Mouse (Mus musculus): Measurements from ENCODE around the gene Pank4. TPM values are rescaled to one million over a fixed set of nuclear protein-coding genes. Genes with fewer than 3 reads are reported as not detected.

Pank4 gene
- total RNA-seq, 1 experiment = 29.3 TPM

DNA sequence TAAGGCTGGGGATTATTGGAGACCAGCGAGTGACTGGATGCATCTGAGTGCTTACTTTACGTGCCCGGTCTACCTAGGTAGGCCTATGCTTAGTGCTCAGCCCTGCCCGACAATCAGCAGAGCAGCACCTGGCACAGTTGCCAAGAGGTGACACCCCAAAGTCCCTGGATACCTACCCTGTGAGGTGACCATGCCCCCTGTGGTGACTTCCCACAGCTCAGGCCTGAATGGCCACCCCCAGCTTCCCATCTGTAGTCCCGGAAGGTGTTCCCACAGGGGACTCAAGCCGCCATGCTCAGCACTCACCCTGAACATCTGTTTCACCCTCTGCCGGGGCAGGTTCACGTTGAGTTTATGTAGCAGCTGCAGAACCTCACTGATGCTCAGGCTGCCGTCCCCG is 42.4 kb downstream of the Pank4 start:
- Histone ChIP-seq H3K9ac (ENCODE audit: insufficient read depth, low read depth, low read length, poor library complexity, severe bottlenecking) (no peak overlapping the region), H3K4me3 (ENCODE audit: insufficient read depth in 1 of 2, low read depth in 1 of 2, low read length in 2 of 2, poor library complexity in 1 of 2, severe bottlenecking in 1 of 2) (no peak overlapping the region), H3K4me1 (ENCODE audit: control insufficient read depth in 2 of 2, insufficient read depth in 2 of 2, low read length in 2 of 2, poor library complexity in 1 of 2) (no peaks in the 10 kb centered on the region), H3K27ac (ENCODE audit: insufficient read depth, low read depth, low read length, poor library complexity, severe bottlenecking) (no peak overlapping the region), H3K36me3 (ENCODE audit: control insufficient read depth, insufficient read depth, low read length, poor library complexity, severe bottlenecking) (no peaks in the 10 kb centered on the region), H3K9me3 (ENCODE audit: control insufficient read depth, insufficient read depth, low read depth, low read length) (no peaks in the 10 kb centered on the region)
- in situ Hi-C loops (cut with MboI; ENCODE audit: low sequenced_read_pairs in 2 of 2, unreplicated experiment in 2 of 2) = no loop called here
- DNase-seq (ENCODE audit: low read depth, low spot score) = no peak
- TF ChIP-seq ZNF384 (IDR thresholded peaks at IDR 0.05; ENCODE audit: low read depth, low read length) = no peak

DNA sequence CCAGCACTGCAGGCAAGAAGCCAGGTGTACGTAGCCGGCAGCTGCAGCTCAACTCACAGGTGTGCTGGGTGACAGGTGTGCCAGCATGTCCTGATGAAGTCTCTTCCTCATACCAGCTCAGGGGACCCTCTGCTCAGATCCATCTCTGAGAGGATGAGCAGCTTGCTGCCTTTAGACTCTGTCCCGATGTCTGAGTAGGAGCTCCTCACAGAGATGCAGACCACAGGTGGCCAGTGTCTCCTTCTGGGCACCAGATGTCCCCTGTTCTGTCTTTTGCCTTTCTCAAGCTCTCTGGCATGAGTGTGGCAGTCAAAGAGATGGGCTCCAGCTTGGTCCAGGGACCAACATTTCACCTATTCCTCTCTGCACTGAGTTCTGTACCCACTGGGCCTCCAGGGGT is 43.7 kb downstream of the Pank4 start:
- in situ Hi-C loops (cut with MboI; ENCODE audit: low sequenced_read_pairs in 2 of 2, unreplicated experiment in 2 of 2) = no loop called here
- no peak overlapping the region for H3K4me3 ChIP-seq (ENCODE audit: insufficient read depth in 1 of 2, low read depth in 1 of 2, low read length in 2 of 2, poor library complexity in 1 of 2, severe bottlenecking in 1 of 2)
- no peak overlapping the region for H3K9ac ChIP-seq (ENCODE audit: insufficient read depth, low read depth, low read length, poor library complexity, severe bottlenecking)
- TF ChIP-seq ZC3H11A (IDR thresholded peaks at IDR 0.05; ENCODE audit: borderline replicate concordance, low read depth, low read length) (no peak), HCFC1 (IDR thresholded peaks at IDR 0.05; ENCODE audit: borderline replicate concordance, insufficient read depth, low read length) (no peak), CHD2 (IDR thresholded peaks at IDR 0.05; ENCODE audit: low read depth, low read length) (no peak), ZNF384 (IDR thresholded peaks at IDR 0.05; ENCODE audit: low read depth, low read length) (no peak), MAFK (IDR thresholded peaks at IDR 0.05; ENCODE audit: insufficient read depth, low read depth, low read length) (no peak)
- H3K27ac ChIP-seq (ENCODE audit: insufficient read depth, low read depth, low read length, poor library complexity, severe bottlenecking) = no peak overlapping the region
- H3K9me3 ChIP-seq (ENCODE audit: control insufficient read depth, insufficient read depth, low read depth, low read length) = no peaks in the 10 kb centered on the region
- H3K36me3 ChIP-seq (ENCODE audit: control insufficient read depth, insufficient read depth, low read length, poor library complexity, severe bottlenecking) = no peaks in the 10 kb centered on the region
- no peaks in the 10 kb centered on the region for H3K4me1 ChIP-seq (ENCODE audit: control insufficient read depth in 2 of 2, insufficient read depth in 2 of 2, low read length in 2 of 2, poor library complexity in 1 of 2)
- no peak for DNase-seq (ENCODE audit: low read depth, low spot score)

DNA sequence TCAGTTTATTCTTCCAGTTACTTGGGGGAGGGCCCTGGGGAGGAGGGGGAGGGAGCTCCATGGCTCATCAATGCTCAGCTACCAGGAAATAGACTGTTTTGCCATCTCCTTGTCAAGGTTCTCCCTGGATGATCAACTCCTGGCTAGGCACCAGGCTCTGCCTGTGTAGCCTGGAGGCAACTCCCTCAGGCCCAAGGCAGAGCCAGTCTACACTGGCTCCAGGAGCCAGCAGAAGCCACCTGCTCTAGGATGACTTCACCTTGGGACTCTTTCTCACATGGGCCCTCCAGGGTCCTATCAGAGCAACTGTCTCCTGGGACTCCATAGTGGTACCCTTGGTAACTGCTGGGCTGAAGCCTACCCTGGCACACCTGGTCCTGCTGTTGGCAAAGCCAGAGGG is 44.2 kb downstream of the Pank4 start:
- H3K36me3 ChIP-seq (ENCODE audit: control insufficient read depth, insufficient read depth, low read length, poor library complexity, severe bottlenecking) = no peaks in the 10 kb centered on the region
- TF ChIP-seq CHD2 (IDR thresholded peaks at IDR 0.05; ENCODE audit: low read depth, low read length) (no peak), ZNF384 (IDR thresholded peaks at IDR 0.05; ENCODE audit: low read depth, low read length) (no peak), ZC3H11A (IDR thresholded peaks at IDR 0.05; ENCODE audit: borderline replicate concordance, low read depth, low read length) (no peak), HCFC1 (IDR thresholded peaks at IDR 0.05; ENCODE audit: borderline replicate concordance, insufficient read depth, low read length) (no peak), MAFK (IDR thresholded peaks at IDR 0.05; ENCODE audit: insufficient read depth, low read depth, low read length) (no peak)
- in situ Hi-C loops (cut with MboI; ENCODE audit: low sequenced_read_pairs in 2 of 2, unreplicated experiment in 2 of 2) = no loop called here

DNA sequence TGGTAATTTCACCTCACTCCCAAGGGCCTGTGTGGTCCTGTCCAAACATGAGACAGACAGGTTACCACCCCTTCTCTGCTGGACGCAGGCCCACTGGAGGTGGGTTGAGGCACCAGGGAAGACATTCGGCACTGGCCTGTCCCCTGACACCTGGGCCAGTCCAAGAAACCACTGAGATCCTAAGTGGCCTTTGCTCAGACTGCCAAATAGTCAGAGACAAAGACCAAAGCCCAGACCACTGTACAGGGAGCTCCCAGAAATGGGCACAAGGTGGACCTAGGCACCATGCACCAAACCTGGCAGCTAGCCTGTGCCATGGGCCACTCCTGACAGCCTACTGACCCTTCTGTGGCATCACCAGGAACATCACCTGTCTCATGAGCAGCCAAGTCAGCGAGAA is 45.3 kb downstream of the Pank4 start:
- no peaks in the 10 kb centered on the region for H3K9me3 ChIP-seq (ENCODE audit: control insufficient read depth, insufficient read depth, low read depth, low read length)
- no peaks in the 10 kb centered on the region for H3K4me1 ChIP-seq (ENCODE audit: control insufficient read depth in 2 of 2, insufficient read depth in 2 of 2, low read length in 2 of 2, poor library complexity in 1 of 2)
- no peak overlapping the region for H3K27ac ChIP-seq (ENCODE audit: insufficient read depth, low read depth, low read length, poor library complexity, severe bottlenecking)
- no peaks in the 10 kb centered on the region for H3K36me3 ChIP-seq (ENCODE audit: control insufficient read depth, insufficient read depth, low read length, poor library complexity, severe bottlenecking)
- in situ Hi-C loops (cut with MboI; ENCODE audit: low sequenced_read_pairs in 2 of 2, unreplicated experiment in 2 of 2) = no loop called here
- TF ChIP-seq ZC3H11A (IDR thresholded peaks at IDR 0.05; ENCODE audit: borderline replicate concordance, low read depth, low read length) = no peak
- TF ChIP-seq MAFK (IDR thresholded peaks at IDR 0.05; ENCODE audit: insufficient read depth, low read depth, low read length) = no peak
- TF ChIP-seq CHD2 (IDR thresholded peaks at IDR 0.05; ENCODE audit: low read depth, low read length) = no peak
- TF ChIP-seq ZNF384 (IDR thresholded peaks at IDR 0.05; ENCODE audit: low read depth, low read length) = no peak
- TF ChIP-seq HCFC1 (IDR thresholded peaks at IDR 0.05; ENCODE audit: borderline replicate concordance, insufficient read depth, low read length) = no peak
- no peak for DNase-seq (ENCODE audit: low read depth, low spot score)
- H3K4me3 ChIP-seq (ENCODE audit: insufficient read depth in 1 of 2, low read depth in 1 of 2, low read length in 2 of 2, poor library complexity in 1 of 2, severe bottlenecking in 1 of 2) = no peak overlapping the region
- H3K9ac ChIP-seq (ENCODE audit: insufficient read depth, low read depth, low read length, poor library complexity, severe bottlenecking) = no peak overlapping the region

More for the DNA sequence above, 44.2 kb downstream of the Pank4 start:
- no peak for DNase-seq (ENCODE audit: low read depth, low spot score)
- Histone ChIP-seq H3K9ac (ENCODE audit: insufficient read depth, low read depth, low read length, poor library complexity, severe bottlenecking) (no peak overlapping the region), H3K4me1 (ENCODE audit: control insufficient read depth in 2 of 2, insufficient read depth in 2 of 2, low read length in 2 of 2, poor library complexity in 1 of 2) (no peaks in the 10 kb centered on the region), H3K4me3 (ENCODE audit: insufficient read depth in 1 of 2, low read depth in 1 of 2, low read length in 2 of 2, poor library complexity in 1 of 2, severe bottlenecking in 1 of 2) (no peak overlapping the region), H3K27ac (ENCODE audit: insufficient read depth, low read depth, low read length, poor library complexity, severe bottlenecking) (no peak overlapping the region), H3K9me3 (ENCODE audit: control insufficient read depth, insufficient read depth, low read depth, low read length) (no peaks in the 10 kb centered on the region)

DNA sequence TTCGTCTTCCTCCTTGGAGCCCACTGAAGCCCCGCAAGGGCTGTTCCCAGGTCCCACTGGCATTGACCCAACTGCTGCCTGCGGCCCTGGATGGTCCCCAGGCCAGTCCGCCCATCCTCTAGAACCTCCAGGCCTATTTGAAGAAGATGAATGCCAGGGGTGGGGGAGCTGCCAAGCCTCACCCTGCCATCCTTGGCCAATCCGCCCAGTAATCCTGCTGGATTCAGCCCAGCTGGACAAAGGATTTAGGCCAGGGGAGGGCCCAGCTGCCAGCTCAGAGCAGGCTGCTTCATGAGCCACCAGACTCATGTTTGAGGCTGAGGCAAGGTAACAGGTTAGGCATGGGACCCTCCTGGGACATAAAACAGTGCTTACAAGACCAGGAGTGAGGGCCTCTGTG is 46.9 kb downstream of the Pank4 start:
- in situ Hi-C loops (cut with MboI; ENCODE audit: low sequenced_read_pairs in 2 of 2, unreplicated experiment in 2 of 2) = no loop called here
- no peak overlapping the region for H3K9ac ChIP-seq (ENCODE audit: insufficient read depth, low read depth, low read length, poor library complexity, severe bottlenecking)
- no peak for TF ChIP-seq ZNF384 (IDR thresholded peaks at IDR 0.05; ENCODE audit: low read depth, low read length)
- TF ChIP-seq CHD2 (IDR thresholded peaks at IDR 0.05; ENCODE audit: low read depth, low read length) = no peak
- no peak for TF ChIP-seq ZC3H11A (IDR thresholded peaks at IDR 0.05; ENCODE audit: borderline replicate concordance, low read depth, low read length)
- TF ChIP-seq HCFC1 (IDR thresholded peaks at IDR 0.05; ENCODE audit: borderline replicate concordance, insufficient read depth, low read length) = no peak
- TF ChIP-seq MAFK (IDR thresholded peaks at IDR 0.05; ENCODE audit: insufficient read depth, low read depth, low read length) = no peak
- H3K9me3 ChIP-seq (ENCODE audit: control insufficient read depth, insufficient read depth, low read depth, low read length) = no peaks in the 10 kb centered on the region
- DNase-seq (ENCODE audit: low read depth, low spot score) = no peak
- no peak overlapping the region for H3K27ac ChIP-seq (ENCODE audit: insufficient read depth, low read depth, low read length, poor library complexity, severe bottlenecking)
- H3K36me3 ChIP-seq (ENCODE audit: control insufficient read depth, insufficient read depth, low read length, poor library complexity, severe bottlenecking) = no peaks in the 10 kb centered on the region
- H3K4me1 ChIP-seq (ENCODE audit: control insufficient read depth in 2 of 2, insufficient read depth in 2 of 2, low read length in 2 of 2, poor library complexity in 1 of 2) = no peaks in the 10 kb centered on the region
- H3K4me3 ChIP-seq (ENCODE audit: insufficient read depth in 1 of 2, low read depth in 1 of 2, low read length in 2 of 2, poor library complexity in 1 of 2, severe bottlenecking in 1 of 2) = no peak overlapping the region
